Mouse (Mus musculus) heart, adult 2 months (tissue): Measurements from ENCODE around the gene Tmtc1. TPM values are rescaled to one million over a fixed set of nuclear protein-coding genes. Genes with fewer than 3 reads are reported as not detected.

Experiments used
- DNase-seq, 2 experiments: peaks; one replicate each; pipeline ENCODE4 v3.0.0; 2021
- H3K27ac ChIP-seq: fragments of 200-600 bp; 2 replicates; pipeline ENCODE4 v1.8.1; 2022
- H3K27me3 ChIP-seq: fragments of 200-500 bp; 2 replicates; pipeline ENCODE4 v1.6.1; 2012; ENCODE audit warnings: mild to moderate bottlenecking, low read length, inconsistent platforms, mixed read lengths; ENCODE audit not compliant: control insufficient read depth, insufficient read depth
- H3K36me3 ChIP-seq: fragments of 200-500 bp; 2 replicates; pipeline ENCODE4 v1.6.1; 2012; ENCODE audit warnings: low read length, inconsistent platforms; ENCODE audit not compliant: control insufficient read depth, insufficient read depth
- H3K4me1 ChIP-seq: fragments of 200-500 bp; 2 replicates; pipeline ENCODE4 v1.6.1; 2011; ENCODE audit warnings: low read length; ENCODE audit not compliant: control insufficient read depth, insufficient read depth
- H3K4me3 ChIP-seq: fragments of 200-600 bp; 2 replicates; pipeline ENCODE4 v1.8.1; 2022
- H3K79me2 ChIP-seq: fragments of 200-500 bp; replicated peaks from 2 replicates; pipeline ENCODE4 v1.6.1; 2012; ENCODE audit warnings: mild to moderate bottlenecking, inconsistent platforms, low read length, moderate library complexity, mixed read lengths; ENCODE audit not compliant: control insufficient read depth, insufficient read depth
- H3K9ac ChIP-seq: fragments of 200-500 bp; 2 replicates; pipeline ENCODE4 v1.6.1; 2012; ENCODE audit warnings: low read depth, mild to moderate bottlenecking, control low read depth, inconsistent platforms, low read length, mixed read lengths
- CTCF ChIP-seq: fragments of 200-600 bp; IDR thresholded peaks from 2 replicates; pipeline ENCODE4 v1.8.1; 2022; ENCODE audit warnings: antibody characterized with exemption, mild to moderate bottlenecking, moderate library complexity
- EP300 ChIP-seq: fragments of 200-500 bp; IDR thresholded peaks from 2 replicates; pipeline ENCODE4 v1.6.1; 2011; ENCODE audit warnings: low read depth, low read length, control low read depth; ENCODE audit not compliant: insufficient read depth
- POLR2A ChIP-seq: fragments of 200-500 bp; IDR thresholded peaks from 2 replicates; pipeline ENCODE4 v1.6.1; 2011; ENCODE audit warnings: mild to moderate bottlenecking, low read depth, low read length, control low read depth; ENCODE audit not compliant: insufficient read depth
- WGBS: fragments of 180-500 bp; shearing (Covaris S2); methylation state at CpG from one replicate; pipeline ENCODE4 v1.1.7; 2018; 5-methylcytosine and 5-hydroxymethylcytosine counted together
- intact Hi-C: fragments of 180-260 bp; cut with DNase I; formaldehyde crosslinking; loops from one replicate; pipeline ENCODE4 v1.15.1; 2025
- polyA plus RNA-seq: library from polyadenylated mRNA; depleted of rRNA; stranded (reverse); fragments of >200 nt; gene quantifications from 2 replicates; pipeline ENCODE4 v1.2.3, GENCODE M21; 2012
- total RNA-seq, 2 experiments: library from RNA; stranded (reverse); gene quantifications; 2 replicates each; pipeline ENCODE4 v1.2.3; 2021

The Tmtc1 gene
- total and polyA plus RNA-seq, 3 experiments: 46.3 to 131 (median 89.4) TPM

- Histone ChIP-seq H3K27me3 (no peaks in the 10 kb centered on the region), H3K9ac (no peak overlapping the region), H3K4me3 (no peak overlapping the region), H3K4me1 (no peaks in the 10 kb centered on the region; the same call in 1 of the 2 replicates), H3K27ac (no peak overlapping the region), H3K36me3 (peaks cover 2% of the 10 kb centered on the region), H3K79me2 (no peaks in the 10 kb centered on the region)
- intact Hi-C loops: no loop called here
- 90% methylated on average over 3 of the region's 3 CpGs for WGBS
- TF ChIP-seq EP300 (no peak), CTCF (no peak), POLR2A (no peak)
- no peak for DNase-seq
Observed at GRCm38 (mm10) chr6:148338326-148338957, 105.7 kb downstream of the Tmtc1 start.

- Histone ChIP-seq H3K9ac (no peak overlapping the region), H3K4me3 (no peak overlapping the region), H3K36me3 (peaks cover 6% of the 10 kb centered on the region), H3K79me2 (no peaks in the 10 kb centered on the region), H3K4me1 (peaks cover 1% of the 10 kb centered on the region; the same call in 1 of the 2 replicates), H3K27me3 (no peaks in the 10 kb centered on the region), H3K27ac (no peak overlapping the region)
- no peak for TF ChIP-seq CTCF
- TF ChIP-seq POLR2A: no peak
- no peak for TF ChIP-seq EP300
- intact Hi-C loops: no loop called here
- peak in 1 of 2 experiments; percentile 17 for DNase-seq
Observed at GRCm38 (mm10) chr6:148336290-148336955, 107.8 kb downstream of the Tmtc1 start.

GRCm38 (mm10) chr6:148331916-148332315 lies 112.3 kb downstream of the Tmtc1 start:
- intact Hi-C loops: no loop called here
- no peak overlapping the region for H3K4me3 ChIP-seq
- no peaks in the 10 kb centered on the region for H3K27me3 ChIP-seq
- H3K36me3 ChIP-seq: peaks cover 21% of the 10 kb centered on the region
- no peak overlapping the region for H3K9ac ChIP-seq
- H3K27ac ChIP-seq: no peak overlapping the region
- DNase-seq: no peak
- H3K4me1 ChIP-seq: 0 out of 2 replicates have a peak, but pooled peaks cover 1% of the 10 kb centered on the region
- WGBS: 64% methylated on average over 2 of the region's 2 CpGs
- TF ChIP-seq CTCF (no peak), POLR2A (no peak), EP300 (no peak)
- H3K79me2 ChIP-seq: no peaks in the 10 kb centered on the region; the same call in 1 of the 2 replicates

GRCm38 (mm10) chr6:148329976-148330375 lies 114.2 kb downstream of the Tmtc1 start:
- no peak overlapping the region for H3K9ac ChIP-seq
- peaks cover 1% of the 10 kb centered on the region; the same call in 1 of the 2 replicates for H3K4me1 ChIP-seq
- intact Hi-C loops: no loop called here
- H3K36me3 ChIP-seq: peaks cover 26% of the 10 kb centered on the region
- no peak overlapping the region for H3K4me3 ChIP-seq
- no peak overlapping the region for H3K27ac ChIP-seq
- no peaks in the 10 kb centered on the region; the same call in 1 of the 2 replicates for H3K79me2 ChIP-seq
- DNase-seq: no peak
- TF ChIP-seq EP300 (no peak), POLR2A (no peak), CTCF (no peak)
- H3K27me3 ChIP-seq: no peaks in the 10 kb centered on the region

GRCm38 (mm10) chr6:148328928-148329327 lies 115.3 kb downstream of the Tmtc1 start:
- peaks cover 1% of the 10 kb centered on the region; the same call in 1 of the 2 replicates for H3K4me1 ChIP-seq
- H3K9ac ChIP-seq: no peak overlapping the region
- intact Hi-C loops: no loop called here
- peak overlapping the region; percentile 59 for H3K27ac ChIP-seq
- peaks cover 24% of the 10 kb centered on the region for H3K36me3 ChIP-seq
- no peak for DNase-seq
- WGBS: 63% methylated on average over 2 of the region's 2 CpGs
- H3K79me2 ChIP-seq: no peaks in the 10 kb centered on the region; the same call in 1 of the 2 replicates
- H3K27me3 ChIP-seq: no peaks in the 10 kb centered on the region
- TF ChIP-seq CTCF: peak; percentile 43
- TF ChIP-seq EP300: no peak
- TF ChIP-seq POLR2A: no peak
- no peak overlapping the region for H3K4me3 ChIP-seq

- TF ChIP-seq EP300 (no peak), CTCF (no peak), POLR2A (no peak)
- WGBS: 72% methylated on average over 6 of the region's 6 CpGs
- peaks cover 1% of the 10 kb centered on the region; the same call in 1 of the 2 replicates for H3K4me1 ChIP-seq
- no peaks in the 10 kb centered on the region; the same call in 1 of the 2 replicates for H3K79me2 ChIP-seq
- no peak overlapping the region for H3K9ac ChIP-seq
- DNase-seq: no peak
- no peak overlapping the region for H3K4me3 ChIP-seq
- peaks cover 24% of the 10 kb centered on the region for H3K36me3 ChIP-seq
- H3K27ac ChIP-seq: no peak overlapping the region; the same call in 1 of the 2 replicates
- intact Hi-C loops: no loop called here
- H3K27me3 ChIP-seq: no peaks in the 10 kb centered on the region
Observed at GRCm38 (mm10) chr6:148328130-148328529, 116.1 kb downstream of the Tmtc1 start.
